Comparison of ENCODE assay signal across 9 mouse cellular contexts in the genomic region with DNA sequence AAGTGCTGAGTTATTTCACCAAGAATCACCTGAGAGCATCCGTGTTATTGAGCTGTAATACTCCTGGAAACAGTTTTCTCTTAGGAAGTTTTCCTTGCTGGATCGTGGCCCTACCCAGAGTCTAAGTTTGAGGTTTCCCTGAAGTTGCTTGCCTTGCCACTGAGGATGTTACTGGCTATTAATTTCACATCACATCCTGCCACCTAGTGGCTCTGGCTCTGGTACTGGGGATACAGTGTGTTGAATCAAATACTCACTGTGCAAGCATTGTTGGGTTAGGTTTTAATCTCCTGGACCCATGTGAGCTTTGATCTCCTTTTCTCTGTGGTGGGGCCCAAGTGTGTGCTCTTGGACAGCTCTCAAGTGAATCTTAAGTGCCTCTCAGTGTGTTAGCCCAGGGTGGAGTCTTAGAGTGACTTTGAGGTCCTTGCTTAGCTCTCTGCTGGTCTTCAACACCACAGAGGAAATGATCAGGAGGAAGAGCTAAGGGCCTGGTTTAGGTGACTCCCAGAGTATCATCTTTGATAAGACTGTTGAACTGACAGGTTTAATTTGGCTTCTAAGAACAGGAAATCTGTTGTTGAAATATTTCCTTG. TPM values are rescaled to one million over a fixed set of nuclear protein-coding genes. Genes with fewer than 3 reads are reported as not detected.
DNase-seq lines count a peak whose midpoint lies in the region; ATAC-seq and TF ChIP-seq lines count a peak whose summit lies in the region.
"Had no signal": no experiment of that assay in that cellular context is flagged by ENCODE, and none has a peak within 500 bp of the region (broad histone marks: within the 10 kb centered on the region; RNA-seq: fewer than 3 reads in every experiment).

No protein-coding gene starts in this region.

- no peak overlapping the region for H3K27ac ChIP-seq in forebrain, postnatal 0 days (ENCODE audit: low read depth, low read length)
- H3K27ac ChIP-seq in forebrain, embryonic 16.5 days (ENCODE audit: low read length): no peak overlapping the region
- H3K27ac ChIP-seq in intestine, embryonic 16.5 days (ENCODE audit: low read length): no peak overlapping the region
- no peak overlapping the region for H3K27ac ChIP-seq in neural tube, embryonic 11.5 days (ENCODE audit: low read depth, low read length)
- H3K27ac ChIP-seq: stomach, embryonic 15.5 days had no signal

- H3K27me3 ChIP-seq in forebrain, postnatal 0 days (ENCODE audit: insufficient read depth, low read length): no peaks in the 10 kb centered on the region
- H3K27me3 ChIP-seq in forebrain, embryonic 16.5 days (replicated peaks; ENCODE audit: control insufficient read depth, insufficient read depth, low read length): no peaks in the 10 kb centered on the region
- H3K27me3 ChIP-seq in intestine, embryonic 16.5 days (replicated peaks; ENCODE audit: control insufficient read depth, insufficient read depth, low read length): no peaks in the 10 kb centered on the region
- no peaks in the 10 kb centered on the region for H3K27me3 ChIP-seq in neural tube, embryonic 11.5 days (ENCODE audit: control insufficient read depth, insufficient read depth, low read length)
- H3K27me3 ChIP-seq: stomach, embryonic 15.5 days had no signal

- no peaks in the 10 kb centered on the region for H3K36me3 ChIP-seq in forebrain, postnatal 0 days (ENCODE audit: insufficient read depth)
- no peaks in the 10 kb centered on the region for H3K36me3 ChIP-seq in forebrain, embryonic 16.5 days (ENCODE audit: control insufficient read depth, insufficient read depth)
- no peaks in the 10 kb centered on the region for H3K36me3 ChIP-seq in intestine, embryonic 16.5 days (ENCODE audit: control insufficient read depth, insufficient read depth, low read length)
- no peaks in the 10 kb centered on the region for H3K36me3 ChIP-seq in neural tube, embryonic 11.5 days (ENCODE audit: control insufficient read depth, insufficient read depth, low read length)
- H3K36me3 ChIP-seq: stomach, embryonic 15.5 days had no signal

- intact Hi-C loops in left cerebral cortex, postnatal 25 days (cut with DNase I): loop anchor here (1.0 kb wide), 1 partner anchor 201 kb away; no protein-coding TSS in a partner anchor

- no peak overlapping the region for H3K4me2 ChIP-seq in forebrain, postnatal 0 days (ENCODE audit: low read depth)
- no peak overlapping the region for H3K4me2 ChIP-seq in forebrain, embryonic 16.5 days (ENCODE audit: low read length)
- no peak overlapping the region for H3K4me2 ChIP-seq in intestine, embryonic 16.5 days (ENCODE audit: low read depth, low read length)
- no peak overlapping the region for H3K4me2 ChIP-seq in neural tube, embryonic 11.5 days (ENCODE audit: low read depth)
- H3K4me2 ChIP-seq: stomach, embryonic 15.5 days had no signal

- H3K4me3 ChIP-seq in forebrain, postnatal 0 days (ENCODE audit: low read depth, low read length): no peak overlapping the region
- H3K4me3 ChIP-seq in forebrain, embryonic 16.5 days (replicated peaks; ENCODE audit: low read length): no peak overlapping the region
- no peak overlapping the region for H3K4me3 ChIP-seq in intestine, embryonic 16.5 days (ENCODE audit: low read length)
- H3K4me3 ChIP-seq in neural tube, embryonic 11.5 days (ENCODE audit: low read depth, low read length): no peak overlapping the region
- H3K4me3 ChIP-seq: stomach, embryonic 15.5 days had no signal

- TF ChIP-seq POLR2A in brain, embryonic 14.5 days (IDR thresholded peaks at IDR 0.05; ENCODE audit: borderline replicate concordance, extremely low read depth, insufficient read depth, insufficient read length, poor library complexity, severe bottlenecking): no peak

- no peaks in the 10 kb centered on the region for H3K4me1 ChIP-seq in forebrain, postnatal 0 days (ENCODE audit: insufficient read depth)
- no peaks in the 10 kb centered on the region for H3K4me1 ChIP-seq in forebrain, embryonic 16.5 days (replicated peaks; ENCODE audit: control insufficient read depth, insufficient read depth, low read length)
- no peaks in the 10 kb centered on the region for H3K4me1 ChIP-seq in intestine, embryonic 16.5 days (ENCODE audit: control insufficient read depth, insufficient read depth, low read length)
- no peaks in the 10 kb centered on the region for H3K4me1 ChIP-seq in neural tube, embryonic 11.5 days (ENCODE audit: control insufficient read depth, insufficient read depth, low read length)
- H3K4me1 ChIP-seq: stomach, embryonic 15.5 days had no signal

- no peaks in the 10 kb centered on the region for H3K9me3 ChIP-seq in forebrain, postnatal 0 days (ENCODE audit: low read length)
- H3K9me3 ChIP-seq in forebrain, embryonic 16.5 days (ENCODE audit: control insufficient read depth, low read length): no peaks in the 10 kb centered on the region
- no peaks in the 10 kb centered on the region for H3K9me3 ChIP-seq in intestine, embryonic 16.5 days (ENCODE audit: control insufficient read depth, low read length)
- H3K9me3 ChIP-seq in neural tube, embryonic 11.5 days (ENCODE audit: control insufficient read depth, low read length): no peaks in the 10 kb centered on the region
- H3K9me3 ChIP-seq: stomach, embryonic 15.5 days had no signal

- ATAC-seq in forebrain, postnatal 0 days: peak; percentile 77
- ATAC-seq in forebrain, embryonic 16.5 days: no peak; the same call in 1 of the 2 replicates
- peak; percentile 86 for ATAC-seq in intestine, embryonic 16.5 days
- ATAC-seq in neural tube, embryonic 11.5 days (ENCODE audit: insufficient read depth, low FRiP score, low TSS enrichment): no peak
- no peak for ATAC-seq in erythroblast, adult 5-6 weeks (replicated peaks; ENCODE audit: low FRiP score, poor library complexity, severe bottlenecking)

- 56% methylated on average over 2 of the region's 2 CpGs for WGBS in forebrain, postnatal 0 days
- WGBS in forebrain, embryonic 16.5 days: 60% methylated on average over 2 of the region's 2 CpGs
- WGBS in intestine, embryonic 16.5 days: 45% methylated on average over 2 of the region's 2 CpGs
- 49% methylated on average over 2 of the region's 2 CpGs for WGBS in neural tube, embryonic 11.5 days

- no peak overlapping the region for H3K9ac ChIP-seq in forebrain, postnatal 0 days
- no peak overlapping the region for H3K9ac ChIP-seq in forebrain, embryonic 16.5 days (replicated peaks; ENCODE audit: low read depth, low read length)
- H3K9ac ChIP-seq in intestine, embryonic 16.5 days (ENCODE audit: low read depth, low read length): no peak overlapping the region
- no peak overlapping the region for H3K9ac ChIP-seq in neural tube, embryonic 11.5 days (ENCODE audit: low read length)
- H3K9ac ChIP-seq: stomach, embryonic 15.5 days had no signal

- DNase-seq in forebrain, postnatal 0 days: peak; percentile 37
- peak; percentile 36 for DNase-seq in 416B (ENCODE audit: low read depth)
- DNase-seq in brain, embryonic 14.5 days (ENCODE audit: low read depth): peak; percentile 39
- peak; percentile 18 to 58 for DNase-seq in left cerebral cortex, postnatal 25 days (ENCODE audit: low spot score in 2 of 2)
- DNase-seq in neural tube, embryonic 11.5 days (ENCODE audit: low spot score): peak; percentile 32

- peak; percentile 67 for TF ChIP-seq CTCF in forebrain, postnatal 0 days (IDR thresholded peaks at IDR 0.05; ENCODE audit: low read depth)
- TF ChIP-seq CTCF in brain, embryonic 14.5 days (IDR thresholded peaks at IDR 0.05; ENCODE audit: borderline replicate concordance, extremely low read depth, insufficient read depth, insufficient read length): peak; percentile 51; the same call in 1 of the 2 replicates

RNA-seq across cellular contexts. Expression of a gene that starts 47.6 kb away (rescaled TPM):
- total RNA-seq in forebrain, postnatal 0 days (2014; rRNA removed): 5.1 TPM in 2 replicates
- 0.75 and 1.6 TPM in 2 replicates for polyA plus RNA-seq in forebrain, postnatal 0 days (2015; fragmentation: Nextera tagmentation; extraction: Ambion mirVana)
- polyA plus RNA-seq in forebrain, embryonic 16.5 days (2015; fragmentation: Nextera tagmentation; extraction: Ambion mirVana): 0.87 and 1.4 TPM in 2 replicates
- 10.1 and 13.3 TPM in 2 replicates for polyA plus RNA-seq in brain, embryonic 14.5 days (2012; rRNA removed)
- 0.53 and 0.61 TPM in 2 replicates for polyA plus RNA-seq in intestine, embryonic 16.5 days (2015; fragmentation: Nextera tagmentation; extraction: Ambion mirVana)
- total RNA-seq in left cerebral cortex, postnatal 25 days (2021): under 1 TPM; 0.82 to 0.92 TPM
- polyA plus RNA-seq in neural tube, embryonic 11.5 days (2014; fragmentation: Nextera tagmentation; extraction: Ambion mirVana): 1.9 TPM in 2 replicates
- not detected in 2 replicates for total RNA-seq in erythroblast, adult 5-6 weeks (2015; ENCODE audit: low replicate concordance)
- total RNA-seq in erythroblast, adult 5-6 weeks (2017; ENCODE audit: low replicate concordance): not detected in 2 replicates

Comparison
In these comparisons a context has a peak if more than half of its experiments do, and no peak if none do; other contexts are left out.
1. ATAC-seq: peak in forebrain, postnatal 0 days (single experiment) and intestine, embryonic 16.5 days (single experiment); none in forebrain, embryonic 16.5 days (single experiment), neural tube, embryonic 11.5 days (single experiment) and erythroblast, adult 5-6 weeks (single experiment).
2. Peak in every context shown above with its lines, with median percentiles within 50 percentile points of each other: DNase-seq.